Mouse (Mus musculus) MEL (cell line): ENCODE measurements at regions not wholly inside any gene's neighbourhood (a gene's known extent, or its start where the extent isn't known, plus 50 kb on each side); places are given as distances from the start of the nearest gene placed in this dataset.

ENCODE experiments used
- BHLHE40 ChIP-seq: IDR thresholded peaks from 2 replicates; pipeline ENCODE4 v1.6.1; 2012; ENCODE audit warnings: low read depth, mild to moderate bottlenecking, inconsistent platforms, low read length, improper control_type of control experiment, borderline replicate concordance
- CHD2 ChIP-seq: IDR thresholded peaks from 2 replicates; pipeline ENCODE4 v1.6.1; 2011; ENCODE audit warnings: low read length, improper control_type of control experiment
- CTCF ChIP-seq, 3 experiments: IDR thresholded peaks in 2 of 3; conservative IDR thresholded peaks in 1 of 3; 2 replicates each; pipeline ENCODE4 v1.5.1; 2011 to 2012; ENCODE audit warnings: low read length in 3 of 3, low read depth in 2 of 3, mild to moderate bottlenecking in 2 of 3, improper control_type of control experiment in 1 of 3, inconsistent platforms in 1 of 3, mixed read lengths in 1 of 3, moderate library complexity in 1 of 3; ENCODE audit not compliant: control insufficient read depth in 1 of 3, insufficient read depth in 1 of 3, poor library complexity in 1 of 3, severe bottlenecking in 1 of 3
- E2F4 ChIP-seq: IDR thresholded peaks from 2 replicates; pipeline ENCODE4 v1.6.1; 2011; ENCODE audit warnings: low read depth, low read length, improper control_type of control experiment, borderline replicate concordance
- GATA1 ChIP-seq: IDR thresholded peaks from 2 replicates; pipeline ENCODE4 v1.6.1; 2011; ENCODE audit warnings: low read depth, low read length, improper control_type of control experiment
- MAFK ChIP-seq: IDR thresholded peaks from 2 replicates; pipeline ENCODE4 v1.6.1; 2011; ENCODE audit warnings: low read depth, mild to moderate bottlenecking, low read length, improper control_type of control experiment, borderline replicate concordance
- MAZ ChIP-seq: IDR thresholded peaks from 2 replicates; pipeline ENCODE4 v1.6.1; 2012; ENCODE audit warnings: low read depth, mild to moderate bottlenecking, inconsistent platforms, low read length, improper control_type of control experiment
- NELFE ChIP-seq: IDR thresholded peaks from 2 replicates; pipeline ENCODE4 v1.6.1; 2011; ENCODE audit warnings: low read depth, low read length, improper control_type of control experiment
- NRF1 ChIP-seq: IDR thresholded peaks from 2 replicates; pipeline ENCODE4 v1.6.1; 2014; ENCODE audit warnings: low read depth, mild to moderate bottlenecking, inconsistent platforms, low read length, improper control_type of control experiment, moderate library complexity; ENCODE audit not compliant: poor library complexity, insufficient read depth, severe bottlenecking
- POLR2A ChIP-seq, 2 experiments: IDR thresholded peaks; 2 replicates each; pipeline ENCODE4 v1.6.1; 2011 to 2012; ENCODE audit warnings: low read length in 2 of 2, mild to moderate bottlenecking in 2 of 2, control low read depth in 1 of 2, improper control_type of control experiment in 1 of 2, low read depth in 1 of 2, moderate library complexity in 1 of 2; ENCODE audit not compliant: control insufficient read depth in 1 of 2, insufficient read depth in 1 of 2, poor library complexity in 1 of 2
- TAL1 ChIP-seq: IDR thresholded peaks from 2 replicates; pipeline ENCODE4 v1.6.1; 2012; ENCODE audit warnings: mild to moderate bottlenecking, inconsistent platforms, low read length, moderate library complexity, mixed read lengths
- USF1 ChIP-seq: IDR thresholded peaks from 2 replicates; pipeline ENCODE4 v1.6.1; 2014; ENCODE audit warnings: low read depth, mild to moderate bottlenecking, inconsistent platforms, low read length, improper control_type of control experiment, moderate library complexity

GRCm38 (mm10) chr10:40997606-40998005 is 74.5 kb downstream of the Gpr6 start:
- TF ChIP-seq GATA1 (no peak), CTCF (IDR thresholded peaks at IDR 0.05 in 2 of 3, conservative IDR thresholded peaks at IDR 0.05 in 1 of 3; ENCODE audit: control insufficient read depth in 1 of 3, insufficient read depth in 1 of 3, low read depth in 2 of 3, low read length in 3 of 3, poor library complexity in 1 of 3, severe bottlenecking in 1 of 3) (no peak), E2F4 (no peak), NRF1 (no peak), MAZ (no peak), USF1 (no peak), NELFE (no peak), POLR2A (IDR thresholded peaks at IDR 0.05; ENCODE audit: control insufficient read depth in 1 of 2, insufficient read depth in 1 of 2, low read depth in 1 of 2, low read length in 2 of 2, poor library complexity in 1 of 2) (no peak), BHLHE40 (no peak), TAL1 (no peak), MAFK (no peak), CHD2 (no peak)
